Mouse (Mus musculus) left cerebral cortex, adult 9 months (tissue): ENCODE measurements around the gene Akap2.

Experiments
- DNase-seq, 2 experiments: peaks; one replicate each; pipeline ENCODE4 v3.0.0; 2022; ENCODE audit warnings: low spot score in 2 of 2

Gene Akap2

DNA sequence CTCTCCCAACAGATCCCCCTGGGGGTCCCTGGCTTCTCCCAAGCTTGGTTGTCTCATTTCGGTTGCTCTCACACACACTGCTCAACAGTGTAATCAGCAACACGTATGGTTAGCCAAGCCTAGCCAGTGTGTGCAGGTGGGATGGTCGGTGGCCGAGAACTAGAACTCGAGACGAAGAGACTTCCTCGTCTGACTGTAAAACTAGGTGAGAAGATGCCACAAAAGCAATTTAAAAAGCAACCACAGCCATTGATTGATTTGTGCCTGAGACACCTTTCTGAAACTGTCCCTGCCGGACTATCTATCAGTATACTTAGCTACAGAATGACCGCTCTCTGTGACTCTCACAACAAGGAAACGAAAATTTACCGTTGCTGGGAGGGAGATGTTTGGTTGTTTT lies 37.6 kb downstream of the Akap2 start:
- DNase-seq, result no peak

- DNase-seq, result peak in 1 of 2 experiments; percentile 8
These were observed 40.5 kb downstream of the Akap2 start for GRCm38 (mm10) chr4:57757997-57758396.

DNA sequence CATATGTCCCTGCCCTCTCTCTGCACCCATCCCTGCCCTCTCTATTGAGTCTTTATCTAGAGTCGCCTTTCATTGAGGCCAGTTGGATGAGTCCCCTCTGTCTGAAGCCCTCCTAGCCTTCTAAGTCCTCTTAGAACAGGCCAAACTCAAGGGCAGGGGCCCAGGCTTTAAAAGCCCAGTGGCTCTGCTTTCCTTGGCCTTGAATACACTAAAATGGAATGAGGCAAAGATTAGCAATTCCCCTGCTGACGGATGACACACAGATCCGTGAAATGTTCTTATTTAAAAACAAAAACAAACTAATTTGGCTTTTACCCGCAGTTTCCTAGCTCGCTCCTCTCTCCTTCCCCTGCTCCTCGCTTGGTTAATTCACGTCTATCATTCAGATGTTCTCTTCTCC lies 45.0 kb downstream of the Akap2 start:
- DNase-seq, result no peak

- no peak for DNase-seq
These were observed 46.9 kb downstream of the Akap2 start for GRCm38 (mm10) chr4:57764392-57764791.

DNA sequence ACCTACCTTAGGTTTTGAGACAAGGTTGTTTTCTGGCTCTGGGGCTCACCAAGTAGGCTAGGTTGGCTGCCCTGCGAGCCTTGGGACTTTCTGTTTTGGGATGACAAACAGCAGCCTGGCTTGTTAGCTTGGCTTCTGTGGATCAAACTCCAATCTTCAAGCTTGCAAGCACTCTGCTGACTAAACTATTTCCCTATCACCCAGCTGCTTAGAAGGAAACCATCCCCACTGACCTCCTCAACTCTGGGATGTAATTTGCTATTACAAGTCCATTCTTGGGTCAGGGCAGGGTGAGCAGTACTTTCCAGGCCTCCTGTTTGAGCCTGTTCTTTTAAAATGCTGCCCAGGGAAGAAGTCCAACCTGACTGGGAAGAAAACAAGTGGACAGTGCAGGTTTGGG lies 47.5 kb downstream of the Akap2 start:
- no peak for DNase-seq

- DNase-seq, result no peak
These were observed 48.3 kb downstream of the Akap2 start for GRCm38 (mm10) chr4:57765806-57766205.

DNA sequence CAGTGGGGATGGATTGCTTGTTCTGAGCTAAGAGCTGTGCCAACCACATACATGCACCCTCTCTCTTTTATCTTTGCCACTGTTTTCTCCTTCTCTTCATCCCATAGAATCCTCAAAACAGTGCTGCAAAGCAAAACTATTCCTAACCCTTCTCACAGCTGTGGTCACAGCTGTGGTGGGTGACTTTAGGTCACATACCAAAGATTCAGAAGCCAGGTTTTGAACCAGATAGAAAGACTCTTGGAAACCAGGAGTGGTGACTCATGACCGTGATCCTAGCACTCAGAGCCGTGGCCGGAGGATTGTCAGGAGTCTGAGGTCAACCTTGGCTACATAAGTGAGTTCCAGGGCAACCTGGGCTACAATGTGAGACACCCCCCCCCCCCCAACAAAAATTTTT lies 51.5 kb downstream of the Akap2 start:
- no peak for DNase-seq

- DNase-seq, result no peak
These were observed 52.8 kb downstream of the Akap2 start for GRCm38 (mm10) chr4:57770185-57770823.

DNA sequence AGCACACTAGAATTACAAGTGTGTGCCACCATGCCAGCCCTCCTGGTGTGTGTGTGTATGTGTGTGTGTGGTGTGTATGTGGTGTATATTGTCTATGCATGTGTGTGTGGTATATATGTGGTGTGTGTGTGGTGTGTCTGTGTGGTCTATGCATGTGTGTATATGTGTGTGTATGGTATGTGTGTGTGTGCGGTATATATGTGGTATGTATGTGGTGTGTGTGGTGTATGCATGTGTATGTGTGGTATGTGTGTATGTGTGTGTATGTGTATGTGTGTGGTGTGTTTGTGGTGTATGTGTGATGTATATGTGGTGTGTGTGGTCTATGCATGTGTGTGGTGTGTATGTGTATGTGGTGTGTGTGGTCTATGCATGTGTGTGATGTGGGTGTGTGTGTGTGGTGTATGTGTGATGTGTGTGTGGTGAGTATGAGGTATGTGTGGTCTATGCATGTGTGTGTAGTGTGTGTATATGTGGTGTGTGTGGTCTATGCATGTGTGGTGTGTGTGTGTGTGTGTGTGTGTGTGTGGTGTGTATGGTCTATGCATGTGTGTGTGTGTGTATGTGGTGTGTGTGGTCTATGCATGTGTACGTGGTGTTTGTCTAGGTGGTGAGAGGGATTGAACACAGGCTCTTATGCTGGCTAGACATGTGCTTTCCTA lies 54.2 kb downstream of the Akap2 start:
- no peak for DNase-seq

GRCm38 (mm10) chr4:57772851-57773510 lies 55.5 kb downstream of the Akap2 start:
- no peak for DNase-seq

- DNase-seq, result no peak
These were observed 57.1 kb downstream of the Akap2 start for GRCm38 (mm10) chr4:57774517-57774916.

DNA sequence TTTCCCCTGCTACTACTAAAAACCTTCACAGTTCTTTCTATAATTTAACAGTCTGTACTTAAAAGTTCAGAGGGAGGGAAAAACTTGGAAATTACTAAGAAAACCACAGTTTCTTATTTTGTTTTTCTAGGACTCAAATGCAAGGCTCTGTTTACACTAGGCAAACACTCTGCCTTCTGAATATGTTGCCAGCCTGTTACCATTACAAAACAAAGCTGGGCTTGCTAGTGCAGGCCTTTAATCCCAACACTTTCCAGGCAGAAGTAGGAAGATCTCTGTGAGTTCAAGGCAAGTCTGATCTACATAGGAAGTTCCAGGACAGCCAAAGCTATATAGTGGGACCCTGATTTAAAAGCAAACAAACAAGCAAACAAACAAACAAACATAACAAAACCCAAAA lies 58.1 kb downstream of the Akap2 start:
- DNase-seq, result no peak

GRCm38 (mm10) chr4:57780403-57780802 lies 62.9 kb downstream of the Akap2 start:
- DNase-seq, result no peak

GRCm38 (mm10) chr4:57780833-57781641 lies 63.6 kb downstream of the Akap2 start:
- DNase-seq, result no peak

DNA sequence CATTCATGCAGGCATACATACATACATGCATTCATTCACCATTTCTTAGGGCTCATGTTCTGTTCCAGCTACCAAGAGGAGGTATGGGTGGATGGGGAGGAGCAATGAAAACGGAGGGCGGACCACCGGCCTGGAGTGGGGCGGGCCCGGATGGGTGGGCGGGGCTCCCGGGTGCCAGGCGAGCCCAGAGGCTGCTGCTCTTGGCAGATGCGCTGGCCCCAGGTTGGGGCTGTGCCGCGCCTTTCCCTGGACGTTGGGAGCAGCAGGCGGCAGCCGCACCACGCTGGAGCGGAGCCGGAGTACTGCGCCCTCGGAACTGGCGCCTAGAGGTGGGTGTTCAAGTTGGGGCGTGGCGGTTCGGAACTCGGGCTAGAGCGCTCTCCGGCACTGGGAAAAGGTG lies 64.5 kb downstream of the Akap2 start:
- peak in 1 of 2 experiments; percentile 39 for DNase-seq

GRCm38 (mm10) chr4:57782549-57783390 lies 65.3 kb downstream of the Akap2 start:
- DNase-seq, result no peak

DNA sequence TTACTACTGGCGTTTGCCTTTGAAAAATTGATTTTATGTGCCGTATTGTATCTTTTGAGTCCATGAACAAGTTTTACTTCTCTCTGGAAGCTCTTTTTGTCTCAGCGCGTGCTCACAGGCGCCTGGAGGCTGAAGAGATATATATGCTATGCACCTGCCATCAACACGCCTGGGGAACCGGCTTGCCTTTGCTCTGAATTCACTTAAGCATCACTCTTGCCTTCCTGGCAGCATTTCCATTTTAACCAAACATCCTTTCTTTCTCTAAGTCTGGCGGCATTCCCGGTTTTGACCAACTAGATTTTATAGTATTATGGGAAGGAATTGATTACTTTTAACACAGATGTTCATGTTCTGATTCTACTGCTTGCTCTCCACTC lies 65.9 kb downstream of the Akap2 start:
- DNase-seq, result peak in 1 of 2 experiments; percentile 14

DNA sequence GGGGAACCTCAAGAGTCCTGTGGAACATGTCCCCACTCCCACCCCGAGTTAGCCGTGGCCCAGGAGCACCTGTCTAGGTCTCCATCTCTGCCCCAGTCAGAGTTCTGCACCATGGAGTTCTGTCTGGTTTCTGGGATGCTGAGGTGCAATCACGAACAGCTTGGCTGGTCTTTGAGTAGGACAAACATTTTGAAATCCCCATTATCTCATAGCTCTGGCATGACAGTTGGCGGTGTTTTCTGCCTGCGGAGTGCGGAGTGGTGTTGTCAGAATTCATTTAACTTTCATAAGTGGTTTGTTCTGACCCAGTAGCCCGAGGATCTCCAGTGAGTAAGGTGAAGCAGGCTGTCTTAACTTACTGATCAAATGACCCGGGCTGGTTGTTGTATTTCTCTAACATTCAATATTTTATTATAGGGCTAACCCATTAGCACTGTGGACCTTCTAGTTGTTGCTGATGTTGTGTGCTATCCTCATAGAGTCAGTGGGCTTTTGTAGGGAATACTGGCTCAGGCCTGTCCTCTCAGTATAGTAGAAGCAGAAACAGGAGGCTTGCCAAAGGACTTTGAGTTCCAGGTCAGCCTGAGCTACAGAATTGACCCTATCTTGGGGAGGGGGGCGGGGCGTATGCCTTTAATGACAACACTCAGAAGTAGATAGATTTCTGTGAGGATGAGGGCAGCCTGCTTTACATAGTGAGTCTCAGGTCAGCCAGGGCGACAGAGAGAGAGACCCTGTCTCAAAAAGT lies 66.6 kb downstream of the Akap2 start:
- no peak for DNase-seq

DNA sequence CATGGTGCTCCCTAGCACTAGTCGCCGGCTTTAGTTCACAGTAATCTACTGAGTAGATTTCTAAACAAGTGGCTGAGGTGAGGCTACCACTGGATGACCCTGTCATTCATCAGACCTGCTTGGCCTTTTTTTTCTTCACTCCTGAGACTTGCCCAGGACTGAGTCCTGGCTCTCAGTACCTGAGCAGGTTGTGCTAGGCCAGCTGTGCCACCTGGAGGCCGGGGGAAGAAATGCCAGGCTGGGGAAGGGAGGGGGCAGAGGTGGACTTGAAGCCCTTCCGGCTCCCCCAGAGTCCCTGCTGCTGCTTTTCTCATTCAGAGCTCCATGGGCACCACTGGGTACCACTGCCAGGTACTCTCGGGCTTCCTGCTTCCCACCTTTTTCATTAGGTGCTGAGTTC lies 71.3 kb downstream of the Akap2 start:
- DNase-seq, result no peak

GRCm38 (mm10) chr4:57789118-57789517 lies 71.7 kb downstream of the Akap2 start:
- no peak for DNase-seq

- DNase-seq, result no peak
These were observed 76.5 kb downstream of the Akap2 start for GRCm38 (mm10) chr4:57793989-57794388.
